In the genomic region with DNA sequence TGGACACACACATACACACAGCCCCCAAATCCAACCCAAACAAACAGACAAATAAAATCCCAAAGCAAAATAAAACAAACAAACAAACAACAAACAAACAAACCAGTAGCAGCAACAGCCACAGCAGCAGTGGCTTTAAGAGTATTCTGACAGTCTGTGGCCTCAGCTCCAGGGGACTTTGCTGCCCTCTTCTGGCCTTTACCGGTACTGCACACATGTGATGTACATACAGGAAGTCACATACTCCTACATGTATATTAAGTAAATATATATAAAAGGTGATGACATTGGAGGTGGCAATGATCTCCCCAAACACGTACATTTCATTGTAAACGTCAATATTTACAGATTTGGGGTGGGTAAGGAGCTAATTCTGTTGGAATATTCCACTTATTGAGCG, we compare ENCODE assay signal across 11 mouse cellular contexts. TPM values are rescaled to one million over a fixed set of nuclear protein-coding genes. Genes with fewer than 3 reads are reported as not detected.
DNase-seq lines count a peak whose midpoint lies in the region; ATAC-seq and TF ChIP-seq lines count a peak whose summit lies in the region.
"Had no signal": no experiment of that assay in that cellular context is flagged by ENCODE, and none has a peak within 500 bp of the region (broad histone marks: within the 10 kb centered on the region; RNA-seq: fewer than 3 reads in every experiment).

No protein-coding gene starts in this region.

- in situ Hi-C loops in CH12.LX (cut with MboI; ENCODE audit: low pct_ligation_motif_present, low pct_unique_long_range_greater_than_20kb, low sequenced_read_pairs), result no loop called here

- no peak for TF ChIP-seq POLR2A in kidney, adult 2 months (IDR thresholded peaks at IDR 0.05; ENCODE audit: low read depth, low read length)
- TF ChIP-seq POLR2A in CH12.LX (IDR thresholded peaks at IDR 0.05; ENCODE audit: low read depth, low read length), result no peak

- intact Hi-C loops in left cerebral cortex, postnatal 4 days (cut with DNase I), result no loop called here

- dilution Hi-C loops in CH12.LX (cut with MboI; ENCODE audit: extremely low pct_ligation_motif_present, extremely low pct_unique_long_range_greater_than_20kb, low sequenced_read_pairs), result no loop called here

- peak; percentile 35 for DNase-seq in kidney, adult 2 months
- peak; percentile 62 for DNase-seq in 416B (ENCODE audit: low read depth)
- DNase-seq in CH12.LX (ENCODE audit: extremely low read depth), result peak; percentile 37
- DNase-seq in induced T-regulatory cell, adult 2 months (ENCODE audit: low read depth), result peak; percentile 65
- DNase-seq in left cerebral cortex, postnatal 4 days, result no peak
- no peak for DNase-seq in Muller cell, postnatal 12 days (ENCODE audit: inconsistent ontology term)
- DNase-seq: gastrocnemius, postnatal 10 days; retina, postnatal 1 day had no signal

- H3K4me2 ChIP-seq in kidney, embryonic 16.5 days (replicated peaks; ENCODE audit: low read depth, low read length), result no peak overlapping the region
- no peak overlapping the region for H3K4me2 ChIP-seq in CH12.LX (ENCODE audit: insufficient read depth, low read depth, poor library complexity, severe bottlenecking)

- no peak for TF ChIP-seq EP300 in CH12.LX (IDR thresholded peaks at IDR 0.05; ENCODE audit: low read length)

- WGBS in kidney, adult 2 months, result 77% methylated on average over 4 of the region's 4 CpGs
- WGBS in kidney, embryonic 16.5 days, result 77% methylated on average over 4 of the region's 4 CpGs

- no peaks in the 10 kb centered on the region for H3K79me2 ChIP-seq in CH12.LX (replicated peaks; ENCODE audit: control insufficient read depth, extremely low read depth, insufficient read depth, poor library complexity, severe bottlenecking)

- no peaks in the 10 kb centered on the region for H3K4me1 ChIP-seq in kidney, adult 2 months (ENCODE audit: control insufficient read depth, insufficient read depth, low read length)
- no peaks in the 10 kb centered on the region for H3K4me1 ChIP-seq in kidney, embryonic 16.5 days (ENCODE audit: insufficient read depth, low read length)
- peaks cover 0 to 21% of the 10 kb centered on the region in 2 experiments; a peak in 3 of 4 replicates for H3K4me1 ChIP-seq in CH12.LX (ENCODE audit: control insufficient read depth in 1 of 2, insufficient read depth in 2 of 2)

- no peaks in the 10 kb centered on the region for H3K27me3 ChIP-seq in kidney, adult 2 months (replicated peaks; ENCODE audit: control insufficient read depth, insufficient read depth, low read length)
- peaks cover 25% of the 10 kb centered on the region for H3K27me3 ChIP-seq in kidney, embryonic 16.5 days (ENCODE audit: insufficient read depth, low read length)
- H3K27me3 ChIP-seq in CH12.LX (replicated peaks), result peaks cover 16% of the 10 kb centered on the region

- no peak for ATAC-seq in kidney, embryonic 16.5 days (ENCODE audit: low FRiP score, low TSS enrichment)
- ATAC-seq in granulocyte monocyte progenitor cell, adult 5-6 weeks (replicated peaks; ENCODE audit: poor library complexity, severe bottlenecking), result no peak

- no peak; the same call in 1 of the 2 replicates for TF ChIP-seq RAD21 in CH12.LX (IDR thresholded peaks at IDR 0.05; ENCODE audit: low read depth, low read length)

- no peak overlapping the region for H3K4me3 ChIP-seq in kidney, adult 2 months (ENCODE audit: insufficient read depth, low read depth, low read length)
- H3K4me3 ChIP-seq in kidney, embryonic 16.5 days (ENCODE audit: low read length), result no peak overlapping the region
- no peak overlapping the region for H3K4me3 ChIP-seq in CH12.LX (replicated peaks in 1 of 3; ENCODE audit: low read depth in 2 of 3, low read length in 2 of 3, poor library complexity in 1 of 3)

- no peaks in the 10 kb centered on the region for H3K36me3 ChIP-seq in kidney, adult 2 months (ENCODE audit: control insufficient read depth, insufficient read depth, low read length)
- no peaks in the 10 kb centered on the region for H3K36me3 ChIP-seq in kidney, embryonic 16.5 days (ENCODE audit: insufficient read depth, low read length)
- H3K36me3 ChIP-seq in CH12.LX (replicated peaks in 1 of 2; ENCODE audit: control insufficient read depth in 1 of 2, insufficient read depth in 1 of 2, low read length in 1 of 2), result peaks cover 0 to 13% of the 10 kb centered on the region in 2 experiments

- no peak overlapping the region for H3K9ac ChIP-seq in kidney, embryonic 16.5 days (replicated peaks; ENCODE audit: low read length)
- H3K9ac ChIP-seq in CH12.LX (ENCODE audit: insufficient read depth, low read depth), result no peak overlapping the region

- peaks cover 8% of the 10 kb centered on the region for H3K9me3 ChIP-seq in kidney, embryonic 16.5 days (ENCODE audit: low read length)
- peaks cover 10% of the 10 kb centered on the region for H3K9me3 ChIP-seq in CH12.LX (replicated peaks; ENCODE audit: low read length)

- H3K27ac ChIP-seq in kidney, adult 2 months (ENCODE audit: insufficient read depth, low read depth, low read length), result no peak overlapping the region
- H3K27ac ChIP-seq in kidney, embryonic 16.5 days (ENCODE audit: low read length), result no peak overlapping the region
- H3K27ac ChIP-seq in CH12.LX (ENCODE audit: insufficient read depth, low read depth), result no peak overlapping the region
- H3K27ac ChIP-seq: macrophage had no signal

- peak; percentile 58 for TF ChIP-seq CTCF in kidney, adult 2 months (conservative IDR thresholded peaks at IDR 0.05; ENCODE audit: insufficient read depth, insufficient read length, low read depth, low read length)
- peak; percentile 49 to 52 for TF ChIP-seq CTCF in CH12.LX (conservative IDR thresholded peaks at IDR 0.05 in 1 of 2, IDR thresholded peaks at IDR 0.05 in 1 of 2; ENCODE audit: low read depth in 2 of 2, low read length in 2 of 2)

TF ChIP-seq in CH12.LX, 34 proteins besides CTCF, POLR2A, EP300 and RAD21:
- TF ChIP-seq USF1 (IDR thresholded peaks at IDR 0.05; ENCODE audit: low read depth, low read length) (no peak), SIN3A (IDR thresholded peaks at IDR 0.05; ENCODE audit: low read length) (no peak), MEF2A (IDR thresholded peaks at IDR 0.05; ENCODE audit: borderline replicate concordance, low read depth, low read length) (no peak), ZKSCAN1 (IDR thresholded peaks at IDR 0.05; ENCODE audit: borderline replicate concordance, low read depth, low read length) (no peak), HCFC1 (IDR thresholded peaks at IDR 0.05; ENCODE audit: low read depth, low read length) (no peak), JUND (conservative IDR thresholded peaks at IDR 0.05; ENCODE audit: low read depth, low read length) (no peak), E2F4 (IDR thresholded peaks at IDR 0.05; ENCODE audit: insufficient replicate concordance, low read depth, low read length) (no peak), MXI1 (IDR thresholded peaks at IDR 0.05; ENCODE audit: low read depth, low read length) (no peak), ELF1 (IDR thresholded peaks at IDR 0.05; ENCODE audit: low read depth, low read length) (no peak), JUN (IDR thresholded peaks at IDR 0.05; ENCODE audit: insufficient read depth, low read depth, low read length) (no peak), MYC (IDR thresholded peaks at IDR 0.05; ENCODE audit: low read depth, low read length) (no peak), MAX (IDR thresholded peaks at IDR 0.05; ENCODE audit: low read length) (no peak), CHD1 (IDR thresholded peaks at IDR 0.05; ENCODE audit: low read depth, low read length) (no peak), NELFE (IDR thresholded peaks at IDR 0.05; ENCODE audit: low read depth, low read length) (no peak), ZMIZ1 (IDR thresholded peaks at IDR 0.05; ENCODE audit: low read depth, low read length) (no peak), ZNF384 (IDR thresholded peaks at IDR 0.05; ENCODE audit: low read depth, low read length) (no peak), ZC3H11A (IDR thresholded peaks at IDR 0.05; ENCODE audit: low read depth, low read length) (no peak), UBTF (IDR thresholded peaks at IDR 0.05; ENCODE audit: low read depth, low read length) (no peak), MAZ (IDR thresholded peaks at IDR 0.05; ENCODE audit: low read depth, low read length) (no peak)

RNA-seq across cellular contexts. Expression of a gene that starts 5.1 kb away (rescaled TPM):
- polyA plus RNA-seq in kidney, adult 2 months (2012; rRNA removed), result 0.01 TPM in 1 of 2 replicates, not detected in the other
- 0.18 and 0.39 TPM in 2 replicates for polyA plus RNA-seq in kidney, embryonic 16.5 days (2015; fragmentation: Nextera tagmentation; extraction: Ambion mirVana)
- total RNA-seq in CH12.LX (2012; rRNA removed) (not detected in 2 replicates), CH12.LX (2014; rRNA removed) (not detected in 2 replicates)
- not detected in 2 replicates for polyA plus RNA-seq in CH12.LX (2012; ENCODE audit: insufficient read length, low read depth)
- total RNA-seq in granulocyte monocyte progenitor cell, adult 5-6 weeks (2014; fragmentation: Nextera tagmentation), result not detected in 2 replicates
- total RNA-seq in granulocyte monocyte progenitor cell, adult 5-6 weeks (2017), result not detected in 2 replicates
- total RNA-seq in left cerebral cortex, postnatal 4 days (2021), result 10 to 100 TPM; 62.9 to 66.4 TPM
- polyA plus RNA-seq: macrophage had no signal

RNA-seq across cellular contexts. Expression of a gene that starts 50.9 kb away (rescaled TPM):
- polyA plus RNA-seq in kidney, adult 2 months (2012; rRNA removed), result 102 and 131 TPM in 2 replicates
- polyA plus RNA-seq in kidney, embryonic 16.5 days (2015; fragmentation: Nextera tagmentation; extraction: Ambion mirVana), result 39.8 and 41.1 TPM in 2 replicates
- total RNA-seq in CH12.LX (2012; rRNA removed) (21.3 and 24.9 TPM in 2 replicates), CH12.LX (2014; rRNA removed) (34.5 and 48.8 TPM in 2 replicates)
- 39.8 and 58.3 TPM in 2 replicates for polyA plus RNA-seq in CH12.LX (2012; ENCODE audit: insufficient read length, low read depth)
- total RNA-seq in granulocyte monocyte progenitor cell, adult 5-6 weeks (2014; fragmentation: Nextera tagmentation), result 10.3 and 15.1 TPM in 2 replicates
- 11.7 and 12.2 TPM in 2 replicates for total RNA-seq in granulocyte monocyte progenitor cell, adult 5-6 weeks (2017)
- 100 to 1,000 TPM; 112 to 116 TPM for total RNA-seq in left cerebral cortex, postnatal 4 days (2021)

Comparison
In these comparisons a context has a peak if more than half of its experiments do, and no peak if none do; other contexts are left out.
1. DNase-seq: peak in kidney, adult 2 months (single experiment), 416B (single experiment), CH12.LX (single experiment) and induced T-regulatory cell, adult 2 months (single experiment); none in left cerebral cortex, postnatal 4 days (single experiment) and Muller cell, postnatal 12 days (single experiment).
2. RNA of a gene that starts 5.1 kb away (total RNA-seq): 62.9 to 66.4 TPM in left cerebral cortex, postnatal 4 days; not detected in CH12.LX and not detected in granulocyte monocyte progenitor cell, adult 5-6 weeks; every median in the first group is over 10 times any median in the second.